Mouse (Mus musculus) central nervous system, embryonic 14 days (tissue): ENCODE measurements around the gene Gm13762. TPM values are rescaled to one million over a fixed set of nuclear protein-coding genes. Genes with fewer than 3 reads are reported as not detected.

ENCODE experiments used
- polyA plus RNA-seq: library from polyadenylated mRNA; depleted of rRNA; stranded (reverse); fragments of >200 nt; gene quantifications from 2 replicates; pipeline ENCODE4 v1.2.3, GENCODE M21; 2012; rRNA removed

The Gm13762 gene
- polyA plus RNA-seq: not detected in 2 replicates

GRCm38 (mm10) chr2:88980181-88980580, at the start of gene Gm13762:
TSS of gene Gm13762 (minus strand) at chr2:88980281.

GRCm38 (mm10) chr2:89018240-89018639, 38.2 kb upstream of the Gm13762 start, which contains the start of gene Olfr1216:
TSS of gene Olfr1216 (minus strand) at chr2:89018340.

GRCm38 (mm10) chr2:89006873-89007272, 26.8 kb upstream of the Gm13762 start, which contains the start of gene Olfr1215:
TSS of gene Olfr1215 (minus strand) at chr2:89006973.

GRCm38 (mm10) chr2:88992553-88992952, 12.5 kb upstream of the Gm13762 start, which contains the start of gene Olfr1214:
TSS of gene Olfr1214 (minus strand) at chr2:88992653.

GRCm38 (mm10) chr2:88953669-88954068, 26.4 kb downstream of the Gm13762 start, which contains the start of gene Olfr1212:
TSS of gene Olfr1212 (plus strand) at chr2:88953969.

GRCm38 (mm10) chr2:88938011-88938410, 42.1 kb downstream of the Gm13762 start, which contains the start of gene Olfr1211:
TSS of gene Olfr1211 (minus strand) at chr2:88938111.

Other genes with a start within 250 kb of the Gm13762 start
- not detected in 2 replicates for gene Olfr1197, start 247.9 kb downstream of the Gm13762 start, polyA plus RNA-seq
- not detected in 2 replicates for gene Olfr1198, start 228.9 kb downstream of the Gm13762 start, polyA plus RNA-seq
- not detected in 2 replicates for gene Olfr1199, start 219.8 kb downstream of the Gm13762 start, polyA plus RNA-seq
- gene Olfr1200, start 209.8 kb downstream of the Gm13762 start, polyA plus RNA-seq: not detected in 2 replicates
- not detected in 2 replicates for gene Olfr1201, start 187.2 kb downstream of the Gm13762 start, polyA plus RNA-seq
- not detected in 2 replicates for gene Olfr1202, start 165.8 kb downstream of the Gm13762 start, polyA plus RNA-seq
- not detected in 2 replicates for gene Olfr1205, start 150.5 kb downstream of the Gm13762 start, polyA plus RNA-seq
- gene Olfr1204, start 131.0 kb downstream of the Gm13762 start, polyA plus RNA-seq: not detected in 2 replicates
- gene Olfr1206, start 117.0 kb downstream of the Gm13762 start, polyA plus RNA-seq: not detected in 2 replicates
- gene Olfr1208, start 78.0 kb downstream of the Gm13762 start, polyA plus RNA-seq: not detected in 2 replicates
- gene Olfr1209, start 65.1 kb downstream of the Gm13762 start, polyA plus RNA-seq: not detected in 2 replicates
- gene Olfr1211, start 42.2 kb downstream of the Gm13762 start, polyA plus RNA-seq: not detected in 2 replicates
- gene Olfr1212, start 26.3 kb downstream of the Gm13762 start, polyA plus RNA-seq: not detected in 2 replicates
- gene Olfr1214, start 12.4 kb upstream of the Gm13762 start, polyA plus RNA-seq: not detected in 2 replicates
- not detected in 2 replicates for gene Olfr1215, start 26.7 kb upstream of the Gm13762 start, polyA plus RNA-seq
- gene Olfr1216, start 38.1 kb upstream of the Gm13762 start, polyA plus RNA-seq: not detected in 2 replicates
- gene Olfr1217, start 51.8 kb upstream of the Gm13762 start, polyA plus RNA-seq: not detected in 2 replicates
- not detected in 2 replicates for gene Olfr1218, start 80.9 kb upstream of the Gm13762 start, polyA plus RNA-seq
- not detected in 2 replicates for gene Olfr1219, start 103.2 kb upstream of the Gm13762 start, polyA plus RNA-seq
- not detected in 2 replicates for gene Olfr1220, start 126.6 kb upstream of the Gm13762 start, polyA plus RNA-seq
- not detected in 2 replicates for gene Olfr1221, start 137.0 kb upstream of the Gm13762 start, polyA plus RNA-seq
- gene Olfr1222, start 152.8 kb upstream of the Gm13762 start, polyA plus RNA-seq: not detected in 2 replicates
- gene Olfr1223, start 171.3 kb upstream of the Gm13762 start, polyA plus RNA-seq: not detected in 2 replicates
- gene Olfr1224-ps1, start 183.8 kb upstream of the Gm13762 start, polyA plus RNA-seq: not detected in 2 replicates
- gene Olfr1225, start 194.4 kb upstream of the Gm13762 start, polyA plus RNA-seq: not detected in 2 replicates
- not detected in 2 replicates for gene Olfr1226, start 219.8 kb upstream of the Gm13762 start, polyA plus RNA-seq